Mouse (Mus musculus) C2C12 (cell line): ENCODE results near the gene Crispld2. TPM values are rescaled to one million over a fixed set of nuclear protein-coding genes. Genes with fewer than 3 reads are reported as not detected.

ENCODE experiments used
- H3K27me3 ChIP-seq: one replicate; pipeline ENCODE4 v1.6.1; 2011; ENCODE audit not compliant: control insufficient read depth, insufficient read depth, insufficient read length
- H3K36me3 ChIP-seq: one replicate; pipeline ENCODE4 v1.6.1; 2011; ENCODE audit not compliant: control insufficient read depth, insufficient read depth
- H3K4me3 ChIP-seq: one replicate; pipeline ENCODE4 v1.5.1; 2011; ENCODE audit warnings: mild to moderate bottlenecking, control low read depth; ENCODE audit not compliant: poor library complexity, insufficient read depth, severe bottlenecking
- H3K79me2 ChIP-seq: one replicate; pipeline ENCODE4 v1.6.1; 2011; ENCODE audit not compliant: control insufficient read depth, insufficient read depth
- H3K79me3 ChIP-seq: one replicate; pipeline ENCODE4 v1.6.1; 2011; ENCODE audit warnings: low read depth, control low read depth
- H3ac ChIP-seq: one replicate; pipeline ENCODE3; 2011; ENCODE audit warnings: low read depth; ENCODE audit not compliant: control insufficient read depth, insufficient read length
- CEBPB ChIP-seq: IDR thresholded peaks from one replicate; pipeline ENCODE4 v1.6.1; 2011; ENCODE audit warnings: low read depth, mild to moderate bottlenecking, control low read depth, moderate library complexity
- CTCF ChIP-seq: IDR thresholded peaks from one replicate; pipeline ENCODE4 v1.5.1; 2011; ENCODE audit not compliant: control insufficient read depth, insufficient read depth, insufficient read length
- FOSL1 ChIP-seq: IDR thresholded peaks from one replicate; pipeline ENCODE4 v1.8.0; 2011; ENCODE audit warnings: mild to moderate bottlenecking, low read length; ENCODE audit not compliant: poor library complexity, insufficient read depth, severe bottlenecking
- MAX ChIP-seq: IDR thresholded peaks from one replicate; pipeline ENCODE4 v1.6.1; 2011; ENCODE audit warnings: mild to moderate bottlenecking, control low read depth
- MYOD1 ChIP-seq: IDR thresholded peaks from one replicate; pipeline ENCODE4 v1.6.1; 2011; ENCODE audit warnings: low read depth; ENCODE audit not compliant: control insufficient read depth, insufficient read length
- MYOG ChIP-seq: IDR thresholded peaks from one replicate; pipeline ENCODE4 v1.6.1; 2011; ENCODE audit not compliant: control insufficient read depth, insufficient read length; ENCODE audit errors: extremely low read depth
- USF1 ChIP-seq: IDR thresholded peaks from one replicate; pipeline ENCODE4 v1.6.1; 2011; ENCODE audit warnings: low read depth, mild to moderate bottlenecking, control low read depth, moderate library complexity
- polyA plus RNA-seq: library from polyadenylated mRNA; unstranded; fragments of >200 nt; fragmentation: generic; extraction: Trizol; gene quantifications from one replicate; pipeline ENCODE4 v1.2.1, GENCODE M21; 2012; ENCODE audit warnings: missing spikeins

Gene Crispld2
- polyA plus RNA-seq, 1 experiment, result 0.13 TPM

DNA sequence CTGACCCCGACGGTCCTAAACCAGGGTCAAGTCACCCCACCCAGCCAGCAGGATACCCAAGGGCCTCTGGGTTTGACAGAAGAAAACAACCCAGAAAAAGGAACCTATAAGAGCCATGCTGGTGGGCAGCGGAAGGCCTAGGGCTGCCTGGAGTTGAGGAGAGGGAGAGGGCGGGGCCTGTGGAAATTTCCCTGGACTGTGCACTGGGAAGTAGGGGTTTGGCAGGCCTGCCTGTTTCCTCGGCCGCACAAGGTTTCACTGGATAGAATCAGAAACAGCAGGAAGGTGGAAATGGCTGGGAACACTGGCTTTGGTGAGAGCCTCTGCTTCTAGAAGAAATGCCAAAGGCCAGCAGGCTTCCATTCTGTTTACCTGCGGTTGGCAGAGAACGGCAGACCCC lies 80.6 kb downstream of the Crispld2 start:
- no peaks in the 10 kb centered on the region for H3K79me2 ChIP-seq
- no peaks in the 10 kb centered on the region for H3K79me3 ChIP-seq
- H3ac ChIP-seq, result no peak overlapping the region
- peaks cover 4% of the 10 kb centered on the region for H3K27me3 ChIP-seq
- no peaks in the 10 kb centered on the region for H3K36me3 ChIP-seq
- TF ChIP-seq FOSL1 (no peak), USF1 (no peak), CTCF (no peak)
- H3K4me3 ChIP-seq, result no peak overlapping the region

- Histone ChIP-seq H3K79me3 (no peaks in the 10 kb centered on the region), H3K79me2 (no peaks in the 10 kb centered on the region), H3ac (no peak overlapping the region), H3K27me3 (no peaks in the 10 kb centered on the region), H3K4me3 (no peak overlapping the region), H3K36me3 (no peaks in the 10 kb centered on the region)
- TF ChIP-seq USF1 (no peak), MYOD1 (no peak), CEBPB (no peak), CTCF (no peak), FOSL1 (no peak), MYOG (no peak), MAX (no peak)
These were observed 82.3 kb downstream of the Crispld2 start for GRCm38 (mm10) chr8:120074516-120074915.

GRCm38 (mm10) chr8:120075347-120075746 lies 83.1 kb downstream of the Crispld2 start:
- Histone ChIP-seq H3K79me3 (no peaks in the 10 kb centered on the region), H3K79me2 (no peaks in the 10 kb centered on the region), H3K36me3 (no peaks in the 10 kb centered on the region), H3K27me3 (no peaks in the 10 kb centered on the region), H3K4me3 (no peak overlapping the region), H3ac (no peak overlapping the region)
- TF ChIP-seq CEBPB (no peak), CTCF (no peak), MYOG (no peak), USF1 (no peak), FOSL1 (no peak), MAX (no peak), MYOD1 (no peak)

GRCm38 (mm10) chr8:120078080-120078479 lies 85.8 kb downstream of the Crispld2 start:
- H3K4me3 ChIP-seq, result no peak overlapping the region
- H3K79me3 ChIP-seq, result no peaks in the 10 kb centered on the region
- TF ChIP-seq MYOG (no peak), MAX (no peak), CTCF (peak; percentile 64)
- H3K36me3 ChIP-seq, result peaks cover 5% of the 10 kb centered on the region
- H3K79me2 ChIP-seq, result no peaks in the 10 kb centered on the region
- no peaks in the 10 kb centered on the region for H3K27me3 ChIP-seq
- no peak overlapping the region for H3ac ChIP-seq

DNA sequence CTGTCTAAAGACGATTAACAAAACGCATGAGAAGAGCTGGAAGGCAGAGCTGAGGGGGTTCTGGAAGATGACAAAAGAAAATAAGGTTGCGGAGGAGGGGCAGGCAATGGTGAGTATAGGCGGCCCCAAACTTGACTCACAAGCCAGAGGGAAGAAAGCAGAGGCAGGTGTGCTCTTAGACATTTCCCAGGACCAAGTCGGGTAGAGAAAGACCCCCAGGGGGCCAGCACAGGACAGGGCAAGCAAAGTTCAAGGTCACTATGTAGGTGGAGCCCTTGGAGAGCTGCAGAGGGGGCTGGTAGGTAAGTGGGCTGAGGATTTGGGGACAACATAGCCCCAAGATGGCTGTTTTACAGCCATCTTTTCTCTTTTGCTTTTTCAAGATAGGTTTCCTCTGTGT lies 87.1 kb downstream of the Crispld2 start:
- no peak for TF ChIP-seq FOSL1
- TF ChIP-seq MYOG, result no peak
- TF ChIP-seq USF1, result no peak
- TF ChIP-seq CEBPB, result no peak
- no peak for TF ChIP-seq CTCF
- no peak for TF ChIP-seq MAX
- TF ChIP-seq MYOD1, result no peak
- Histone ChIP-seq H3K27me3 (no peaks in the 10 kb centered on the region), H3K36me3 (peaks cover 8% of the 10 kb centered on the region), H3ac (no peak overlapping the region), H3K79me2 (no peaks in the 10 kb centered on the region), H3K4me3 (no peak overlapping the region), H3K79me3 (no peaks in the 10 kb centered on the region)

GRCm38 (mm10) chr8:120083261-120083660 lies 91.0 kb downstream of the Crispld2 start:
- Histone ChIP-seq H3K27me3 (no peaks in the 10 kb centered on the region), H3K4me3 (no peak overlapping the region), H3K79me2 (no peaks in the 10 kb centered on the region), H3K79me3 (no peaks in the 10 kb centered on the region), H3ac (no peak overlapping the region), H3K36me3 (peaks cover 27% of the 10 kb centered on the region)
- TF ChIP-seq MYOG (no peak), MAX (no peak), FOSL1 (no peak), USF1 (no peak), CTCF (no peak), CEBPB (no peak), MYOD1 (no peak)
